Mouse (Mus musculus) adrenal gland, postnatal 4 days (tissue): Measurements from ENCODE around the gene Dph3. TPM values are rescaled to one million over a fixed set of nuclear protein-coding genes. Genes with fewer than 3 reads are reported as not detected.

ENCODE experiments used
- DNase-seq, 2 experiments: peaks; one replicate each; pipeline ENCODE4 v3.0.0; 2021 to 2022; ENCODE audit warnings: low spot score in 2 of 2, mixed read lengths in 2 of 2
- total RNA-seq, 2 experiments: library from RNA; stranded (reverse); gene quantifications; 2 replicates each; pipeline ENCODE4 v1.2.3; 2021

Dph3 gene
- total RNA-seq, 2 experiments from 2014 or later, result 51.9 to 54.7 TPM

GRCm38 (mm10) chr14:32086226-32086625, 697 bp upstream of the Dph3 start:
- no peak for DNase-seq

- no peak for DNase-seq
Measured at GRCm38 (mm10) chr14:32084761-32085485, 606 bp downstream of the Dph3 start, which contains the start of gene Oxnad1. Gene Oxnad1 (plus strand): TSS chr14:32085374.

GRCm38 (mm10) chr14:32083466-32083865, 2.1 kb downstream of the Dph3 start:
- DNase-seq, result no peak

DNA sequence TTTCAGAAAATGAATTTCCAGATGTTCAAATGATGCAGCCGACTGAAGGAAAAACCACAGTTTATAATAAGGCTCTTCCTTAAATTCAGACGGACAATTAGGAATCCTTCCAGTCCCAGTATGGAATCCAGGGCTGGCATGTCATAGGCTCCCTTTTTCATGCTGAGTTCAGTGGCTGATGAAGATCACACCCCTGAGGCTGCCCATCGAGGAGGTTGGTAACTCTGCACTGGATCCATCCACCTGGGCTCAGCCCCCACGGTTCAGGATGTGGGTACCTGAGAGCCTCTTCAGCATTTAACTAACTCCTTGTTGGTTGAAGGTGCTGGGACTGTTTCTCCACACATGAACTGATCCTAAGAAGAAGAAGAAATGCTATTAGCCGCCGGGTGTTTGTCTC, 2.6 kb downstream of the Dph3 start:
- DNase-seq, result no peak

GRCm38 (mm10) chr14:32081026-32081425, 4.5 kb downstream of the Dph3 start:
- DNase-seq, result no peak

GRCm38 (mm10) chr14:32076896-32077575, 8.5 kb downstream of the Dph3 start:
- peak; percentile 36 to 41 for DNase-seq

DNA sequence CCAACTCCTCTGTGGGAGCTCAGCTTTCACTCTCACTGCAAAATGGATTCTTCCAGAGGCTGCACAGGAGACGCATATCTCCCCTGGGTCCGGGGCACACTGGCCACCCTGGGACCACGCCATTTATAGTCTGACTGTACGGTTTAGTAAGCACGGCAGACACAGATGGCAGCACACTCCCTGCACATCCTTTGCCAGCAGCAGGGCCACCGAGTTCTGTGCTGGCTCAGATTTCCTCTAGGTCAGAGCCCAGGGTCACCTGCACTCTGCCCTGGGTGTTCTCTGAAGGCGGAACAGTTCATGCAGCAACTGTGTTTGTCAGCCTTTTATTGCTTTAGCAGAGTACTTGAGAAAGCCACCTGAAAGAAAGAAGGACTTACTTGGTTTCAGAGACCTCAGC, 11.6 kb downstream of the Dph3 start:
- DNase-seq, result no peak

DNA sequence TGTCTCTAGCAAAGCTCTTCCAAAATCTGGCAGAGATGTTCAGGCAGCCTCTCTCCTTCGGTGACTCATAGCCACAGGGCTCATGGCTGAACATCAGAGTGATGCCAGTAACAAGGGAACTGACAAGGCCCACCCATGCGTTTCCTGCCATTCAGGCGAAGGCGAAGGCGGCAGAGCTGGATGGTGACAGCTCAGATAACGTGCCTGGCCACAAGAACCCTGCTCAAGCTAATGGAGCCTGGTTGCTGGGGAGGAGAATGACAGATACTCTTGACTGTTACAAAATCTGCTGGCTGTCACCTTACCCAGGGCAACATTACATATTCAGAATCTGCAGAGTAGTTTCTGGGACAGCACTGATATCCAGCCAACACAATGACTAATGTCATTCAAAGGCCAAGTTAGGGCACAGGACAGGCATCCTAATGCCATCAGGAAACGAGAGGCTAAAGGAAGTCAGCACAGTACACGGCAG, 12.3 kb downstream of the Dph3 start:
- DNase-seq, result peak in 1 of 2 experiments; percentile 15

- no peak for DNase-seq
Measured at GRCm38 (mm10) chr14:32072807-32073206, 12.7 kb downstream of the Dph3 start.

DNA sequence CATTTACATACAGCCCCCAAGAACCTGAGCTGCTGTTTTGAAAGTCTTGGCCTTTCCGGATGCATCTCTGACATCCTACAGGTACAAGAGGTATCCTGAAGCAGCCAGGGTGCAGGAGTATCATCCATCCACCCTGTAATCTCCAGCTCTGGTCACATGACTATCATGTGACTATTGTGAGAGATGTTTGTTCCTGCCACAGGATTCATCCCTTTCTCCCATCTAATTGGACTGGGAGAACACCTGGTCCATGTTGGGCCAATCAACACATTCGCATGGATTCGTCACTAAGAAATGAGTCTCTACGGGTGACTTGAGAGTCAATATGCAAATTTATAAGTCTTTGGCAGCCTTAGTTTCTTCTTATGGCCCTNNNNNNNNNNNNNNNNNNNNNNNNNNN, 24.1 kb downstream of the Dph3 start:
- DNase-seq, result no peak

DNA sequence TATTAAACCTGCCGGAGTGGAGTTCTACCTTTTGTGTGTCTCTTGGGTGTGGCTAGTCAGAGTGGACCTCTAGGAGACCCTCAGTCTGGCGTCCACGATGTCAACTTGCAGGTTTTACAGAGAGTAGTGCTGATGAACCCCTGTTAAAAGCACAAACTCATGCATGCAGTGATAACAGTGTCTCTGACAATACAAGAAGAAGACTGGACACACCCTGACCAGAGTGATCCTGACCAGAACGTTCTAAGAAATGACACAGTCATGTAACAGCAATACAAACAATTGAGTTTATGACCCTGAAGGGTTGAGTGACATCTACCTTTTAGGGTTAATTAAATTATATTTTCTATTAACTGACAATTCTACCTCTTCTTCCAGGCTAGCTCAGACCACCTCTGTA, 27.9 kb downstream of the Dph3 start:
- DNase-seq, result no peak

DNA sequence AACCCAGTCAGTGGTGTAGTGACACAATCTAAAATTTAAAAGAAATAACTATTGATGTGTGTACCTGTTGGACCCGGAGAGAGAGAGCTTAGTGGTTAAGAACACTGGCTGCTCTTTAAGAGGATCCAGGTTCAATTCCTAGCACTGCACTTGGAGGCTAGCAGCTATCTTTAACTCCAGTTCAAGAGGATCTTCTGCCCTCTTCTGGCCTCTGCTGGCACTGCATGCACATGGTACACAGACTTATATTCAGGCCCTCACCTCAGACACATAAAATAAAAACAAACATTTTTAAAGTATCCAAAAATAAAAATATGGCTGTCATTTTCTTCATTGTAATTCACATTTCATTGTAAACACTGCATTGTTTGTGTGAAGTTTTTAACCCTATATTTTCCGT, 28.9 kb downstream of the Dph3 start:
- no peak for DNase-seq

- no peak for DNase-seq
Measured at GRCm38 (mm10) chr14:32055781-32056180, 29.7 kb downstream of the Dph3 start.

- no peak for DNase-seq
Measured at GRCm38 (mm10) chr14:32054788-32055187, 30.7 kb downstream of the Dph3 start.

DNA sequence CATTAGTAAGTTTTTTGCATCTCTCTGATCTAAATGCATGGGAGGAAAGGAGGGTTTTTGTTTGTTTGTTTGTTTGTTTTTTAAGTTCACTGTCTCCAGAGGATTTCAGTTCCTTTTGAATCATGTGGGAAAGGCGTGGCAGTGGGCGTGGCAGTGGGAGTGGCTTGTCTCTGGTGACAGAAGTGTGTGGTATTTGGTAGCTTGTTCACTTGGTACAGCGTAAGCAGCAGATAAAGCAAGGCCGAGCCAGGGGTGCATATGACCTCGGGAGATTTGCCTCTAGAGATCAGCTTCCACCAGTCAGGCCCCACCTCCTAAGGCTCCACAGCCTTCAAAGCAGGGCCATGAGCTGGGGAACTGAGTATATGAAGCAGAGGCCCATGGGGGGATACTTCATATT, 31.6 kb downstream of the Dph3 start:
- no peak for DNase-seq

- DNase-seq, result no peak
Measured at GRCm38 (mm10) chr14:32050171-32050570, 35.4 kb downstream of the Dph3 start.

GRCm38 (mm10) chr14:32046357-32046756, 39.2 kb downstream of the Dph3 start:
- no peak for DNase-seq

DNA sequence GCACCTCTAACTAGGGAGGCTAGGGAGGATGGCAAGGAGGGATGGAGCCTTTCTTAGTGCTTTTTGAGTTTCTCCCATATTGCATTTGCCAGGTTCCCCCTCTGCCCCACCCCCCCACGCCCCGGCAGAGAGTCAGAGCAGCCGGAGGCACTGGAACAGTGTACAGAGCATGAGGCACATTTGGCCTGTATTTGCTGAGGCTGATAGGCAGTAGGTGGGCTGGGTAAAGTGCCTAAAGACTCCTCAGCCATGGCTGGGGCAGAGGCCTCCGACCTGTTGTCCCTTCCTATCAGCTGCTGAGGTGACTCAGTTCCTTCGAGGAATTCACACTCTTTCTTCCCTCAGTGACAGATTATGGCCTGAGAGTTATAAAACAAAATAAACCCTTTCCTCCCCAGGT, 43.4 kb downstream of the Dph3 start:
- no peak for DNase-seq

DNA sequence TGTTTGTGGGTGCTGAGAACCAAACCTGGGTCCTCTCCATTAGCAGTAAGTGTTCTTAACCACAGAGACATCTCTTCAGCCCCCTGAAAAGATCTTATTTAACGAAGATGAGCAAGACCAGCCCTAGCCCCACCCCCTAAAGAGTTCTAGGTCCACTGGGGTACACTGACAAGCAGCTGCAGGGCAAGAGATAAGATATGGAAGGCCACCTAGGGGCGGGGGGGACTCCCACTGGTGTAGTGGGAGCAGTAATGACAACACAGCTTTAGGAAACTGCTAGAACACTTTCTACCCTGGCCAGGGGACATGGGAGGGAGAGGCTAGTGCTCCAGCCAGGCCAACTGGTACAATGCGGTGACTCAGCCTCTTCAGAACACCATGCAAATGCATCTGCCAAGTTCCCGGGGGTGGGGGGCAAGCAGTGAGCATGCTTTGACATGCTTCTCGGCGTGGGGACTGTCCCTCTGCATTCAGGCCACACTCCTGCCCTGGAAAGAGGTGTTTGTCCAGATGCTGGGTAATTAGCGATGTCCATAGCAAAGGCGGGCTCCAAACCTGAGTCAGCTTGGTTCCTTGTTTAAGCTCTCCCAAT, 47.8 kb downstream of the Dph3 start:
- no peak for DNase-seq

DNA sequence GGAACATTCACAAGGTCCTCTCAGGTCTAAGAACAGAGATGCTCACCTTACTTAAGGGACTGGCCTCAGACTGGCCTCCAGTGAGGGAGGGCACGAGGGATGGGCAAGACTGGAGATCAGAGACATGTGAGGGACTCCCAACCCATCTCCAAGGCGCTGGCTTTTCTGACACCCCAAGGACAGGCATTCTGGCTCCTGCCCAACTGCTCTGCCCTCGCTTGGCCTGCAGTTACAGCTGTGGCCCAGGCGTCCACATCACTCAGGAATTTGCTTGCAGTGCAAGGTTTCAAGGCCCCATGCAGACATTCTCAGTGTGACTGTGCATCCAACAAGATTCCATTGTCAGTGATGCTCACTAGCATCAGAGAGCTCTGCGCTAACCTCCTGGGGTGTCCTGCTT, 49.0 kb downstream of the Dph3 start:
- DNase-seq, result peak in 1 of 2 experiments; percentile 23

DNA sequence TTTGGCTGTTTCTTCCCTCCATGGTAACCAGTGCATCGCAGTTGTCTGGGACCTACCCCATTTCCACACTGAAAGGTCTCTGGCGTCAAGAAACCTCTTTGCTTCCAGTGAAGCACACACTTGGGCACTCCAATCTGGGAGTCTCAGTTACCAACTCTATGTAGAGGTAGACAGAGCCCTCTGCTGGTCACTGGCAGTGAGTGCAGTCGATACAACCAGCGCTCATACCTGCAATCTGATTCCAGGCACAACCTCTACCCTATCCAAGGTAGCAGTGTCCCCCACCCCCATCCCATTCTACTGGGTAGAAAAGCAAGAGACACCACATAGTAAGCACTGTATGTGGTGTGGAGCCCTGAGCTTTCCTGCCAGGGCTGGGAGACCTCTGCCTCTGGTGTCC, 53.0 kb downstream of the Dph3 start:
- DNase-seq, result peak in 1 of 2 experiments; percentile 44
